In the genomic region with DNA sequence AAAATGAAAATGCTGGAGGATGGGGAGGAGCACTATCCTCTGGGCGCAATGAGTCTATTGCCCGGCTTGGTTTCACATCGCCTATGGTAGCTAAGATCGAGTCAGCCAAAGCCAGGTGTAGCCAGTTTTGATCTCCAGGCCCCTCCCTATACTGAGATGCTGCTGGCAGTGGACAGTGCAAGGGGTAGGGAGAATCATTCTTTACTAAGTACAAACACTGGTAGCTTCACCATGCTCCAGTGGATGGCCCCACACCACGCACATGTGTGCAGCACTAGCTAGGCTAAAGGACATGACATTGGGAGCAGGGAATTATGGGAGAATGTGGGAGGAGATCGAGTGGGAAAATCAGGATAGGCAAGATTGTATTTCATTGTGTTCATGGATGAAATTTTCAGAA, we compare ENCODE assay signal across 14 mouse cellular contexts. TPM values are rescaled to one million over a fixed set of nuclear protein-coding genes. Genes with fewer than 3 reads are reported as not detected.
A peak's percentile ranks its signal among the peaks of the same experiment; 100 is the strongest.
DNase-seq lines count a peak whose midpoint lies in the region; ATAC-seq and TF ChIP-seq lines count a peak whose summit lies in the region.
"Had no signal": no experiment of that assay in that cellular context is flagged by ENCODE, and none has a peak within 500 bp of the region (broad histone marks: within the 10 kb centered on the region; RNA-seq: fewer than 3 reads in every experiment).

No protein-coding gene starts in this region.

- no peaks in the 10 kb centered on the region for H3K9me3 ChIP-seq in forebrain, embryonic 12.5 days
- H3K9me3 ChIP-seq in forebrain, embryonic 16.5 days (ENCODE audit: control insufficient read depth, low read length): no peaks in the 10 kb centered on the region
- no peaks in the 10 kb centered on the region for H3K9me3 ChIP-seq in limb, embryonic 15.5 days
- no peaks in the 10 kb centered on the region for H3K9me3 ChIP-seq in neural tube, embryonic 15.5 days (replicated peaks)
- H3K9me3 ChIP-seq: heart, embryonic 12.5 days had no signal

- ATAC-seq in forebrain, embryonic 12.5 days (ENCODE audit: low FRiP score): no peak
- no peak for ATAC-seq in forebrain, embryonic 16.5 days
- ATAC-seq in limb, embryonic 15.5 days (ENCODE audit: insufficient number of reproducible peaks, low FRiP score, low TSS enrichment, low read depth): 0 out of 2 replicates have a peak, but pooled peaks have one; percentile 4
- no peak for ATAC-seq in neural tube, embryonic 15.5 days (ENCODE audit: low FRiP score)
- ATAC-seq: intestine, postnatal 0 days had no signal

- H3K27ac ChIP-seq in forebrain, embryonic 12.5 days: peak overlapping the region; percentile 47; the same call in 1 of the 2 replicates
- no peak overlapping the region for H3K27ac ChIP-seq in forebrain, embryonic 16.5 days (ENCODE audit: low read length)
- peak overlapping the region; percentile 28; the same call in 1 of the 2 replicates for H3K27ac ChIP-seq in left cerebral cortex, adult 2 months
- H3K27ac ChIP-seq in limb, embryonic 15.5 days: 0 out of 2 replicates have a peak overlapping the region, but pooled peaks have one; percentile 27
- peak overlapping the region; percentile 7; the same call in 1 of the 2 replicates for H3K27ac ChIP-seq in neural tube, embryonic 15.5 days (replicated peaks)

- no peak overlapping the region for H3K4me3 ChIP-seq in forebrain, embryonic 12.5 days (replicated peaks)
- H3K4me3 ChIP-seq in forebrain, embryonic 16.5 days (replicated peaks; ENCODE audit: low read length): no peak overlapping the region
- H3K4me3 ChIP-seq in left cerebral cortex, adult 2 months: no peak overlapping the region
- H3K4me3 ChIP-seq in limb, embryonic 15.5 days: no peak overlapping the region
- H3K4me3 ChIP-seq in neural tube, embryonic 15.5 days (replicated peaks): no peak overlapping the region
- H3K4me3 ChIP-seq: heart, embryonic 12.5 days had no signal

- no peak overlapping the region for H3K4me2 ChIP-seq in forebrain, embryonic 12.5 days
- H3K4me2 ChIP-seq in forebrain, embryonic 16.5 days (ENCODE audit: low read length): no peak overlapping the region
- H3K4me2 ChIP-seq in limb, embryonic 15.5 days: no peak overlapping the region
- H3K4me2 ChIP-seq in neural tube, embryonic 15.5 days: no peak overlapping the region
- H3K4me2 ChIP-seq: heart, embryonic 12.5 days had no signal

- H3K36me3 ChIP-seq in forebrain, embryonic 12.5 days (replicated peaks): no peaks in the 10 kb centered on the region
- H3K36me3 ChIP-seq in forebrain, embryonic 16.5 days (ENCODE audit: control insufficient read depth, insufficient read depth): no peaks in the 10 kb centered on the region
- no peaks in the 10 kb centered on the region for H3K36me3 ChIP-seq in limb, embryonic 15.5 days
- no peaks in the 10 kb centered on the region for H3K36me3 ChIP-seq in neural tube, embryonic 15.5 days
- H3K36me3 ChIP-seq: heart, embryonic 12.5 days had no signal

- WGBS in forebrain, embryonic 12.5 days: 64% methylated on average over 6 of the region's 6 CpGs
- 66% methylated on average over 6 of the region's 6 CpGs for WGBS in forebrain, embryonic 16.5 days
- WGBS in limb, embryonic 15.5 days: 67% methylated on average over 6 of the region's 6 CpGs
- WGBS in neural tube, embryonic 15.5 days: 52% methylated on average over 6 of the region's 6 CpGs

- no peaks in the 10 kb centered on the region for H3K27me3 ChIP-seq in forebrain, embryonic 12.5 days
- H3K27me3 ChIP-seq in forebrain, embryonic 16.5 days (replicated peaks; ENCODE audit: control insufficient read depth, insufficient read depth, low read length): no peaks in the 10 kb centered on the region
- no peaks in the 10 kb centered on the region for H3K27me3 ChIP-seq in limb, embryonic 15.5 days
- no peaks in the 10 kb centered on the region for H3K27me3 ChIP-seq in neural tube, embryonic 15.5 days (replicated peaks)
- H3K27me3 ChIP-seq: heart, embryonic 12.5 days had no signal

- DNase-seq in left cerebral cortex, adult 2 months (ENCODE audit: extremely low spot score in 1 of 2, low spot score in 2 of 2): no peak
- no peak for DNase-seq in left cerebral cortex, adult 8-10 months (ENCODE audit: low spot score in 2 of 2)
- DNase-seq in urinary bladder, adult 2 months (ENCODE audit: low spot score): no peak
- DNase-seq in B cell, adult 2 months: no peak
- DNase-seq: cerebellum, adult 8-10 months; liver had no signal

- TF ChIP-seq CTCF in left cerebral cortex, adult 2 months (IDR thresholded peaks at IDR 0.05): no peak

- H3K9ac ChIP-seq in forebrain, embryonic 12.5 days: no peak overlapping the region; the same call in 1 of the 2 replicates
- H3K9ac ChIP-seq in forebrain, embryonic 16.5 days (replicated peaks; ENCODE audit: low read depth, low read length): no peak overlapping the region
- H3K9ac ChIP-seq in limb, embryonic 15.5 days: no peak overlapping the region
- no peak overlapping the region for H3K9ac ChIP-seq in neural tube, embryonic 15.5 days (replicated peaks)
- H3K9ac ChIP-seq: heart, embryonic 12.5 days had no signal

- intact Hi-C loops in left cerebral cortex, adult 2 months (cut with DNase I): no loop called here

- H3K4me1 ChIP-seq in forebrain, embryonic 12.5 days: peaks cover 61% of the 10 kb centered on the region
- H3K4me1 ChIP-seq in forebrain, embryonic 16.5 days (replicated peaks; ENCODE audit: control insufficient read depth, insufficient read depth, low read length): peaks cover 40% of the 10 kb centered on the region
- H3K4me1 ChIP-seq in limb, embryonic 15.5 days: peaks cover 10% of the 10 kb centered on the region
- H3K4me1 ChIP-seq in neural tube, embryonic 15.5 days: peaks cover 49% of the 10 kb centered on the region

RNA-seq across cellular contexts. Expression of a gene that starts 53.2 kb away (rescaled TPM):
- polyA plus RNA-seq in forebrain, embryonic 12.5 days (2016; fragmentation: Nextera tagmentation; extraction: Ambion mirVana): not detected in 2 replicates
- not detected in 2 replicates for polyA plus RNA-seq in forebrain, embryonic 16.5 days (2015; fragmentation: Nextera tagmentation; extraction: Ambion mirVana)
- total RNA-seq in left cerebral cortex, adult 2 months (2021): not detected
- total RNA-seq in left cerebral cortex, adult 8-10 months (2022): not detected
- not detected in 2 replicates for polyA plus RNA-seq in limb, embryonic 15.5 days (2015; fragmentation: Nextera tagmentation; extraction: Ambion mirVana)
- not detected in 2 replicates for polyA plus RNA-seq in neural tube, embryonic 15.5 days (2015; fragmentation: Nextera tagmentation; extraction: Ambion mirVana)
- not detected in 2 replicates for polyA plus RNA-seq in urinary bladder, adult 2 months (2012; rRNA removed)
- total RNA-seq: layer of hippocampus, postnatal 10 days had no signal
- polyA plus RNA-seq: heart, embryonic 12.5 days; intestine, postnatal 0 days; lung, embryonic 16.5 days had no signal
